Mouse (Mus musculus): ENCODE results near the gene Kcp.

DNA sequence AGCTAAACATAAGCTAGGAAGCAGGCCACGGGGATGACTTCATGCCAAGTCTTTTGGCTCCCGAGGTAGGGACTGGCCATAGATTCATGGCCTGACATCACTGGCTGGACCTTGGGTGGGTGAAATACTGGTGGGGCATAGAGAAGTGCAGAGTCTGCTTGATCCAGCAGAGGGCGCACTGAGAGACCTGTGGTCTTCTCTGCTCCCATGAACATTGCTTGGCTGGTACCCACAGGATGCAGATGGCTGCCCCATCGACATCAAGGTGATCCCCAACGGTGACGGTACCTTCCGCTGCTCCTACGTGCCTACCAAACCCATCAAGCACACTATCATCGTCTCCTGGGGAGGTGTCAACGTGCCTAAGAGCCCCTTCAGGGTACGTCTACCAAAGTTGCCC lies 63.0 kb downstream of the Kcp start:
- TF ChIP-seq CTCF (IDR thresholded peaks at IDR 0.05; ENCODE audit: extremely low read depth, insufficient read depth, low read length): peak; percentile 56
- no peak for TF ChIP-seq POLR2A (IDR thresholded peaks at IDR 0.05; ENCODE audit: extremely low read depth, insufficient read depth, low read length)

All from cortical plate, adult 2 months (tissue).